ENCODE assay signal across 8 mouse cellular contexts in the genomic region with DNA sequence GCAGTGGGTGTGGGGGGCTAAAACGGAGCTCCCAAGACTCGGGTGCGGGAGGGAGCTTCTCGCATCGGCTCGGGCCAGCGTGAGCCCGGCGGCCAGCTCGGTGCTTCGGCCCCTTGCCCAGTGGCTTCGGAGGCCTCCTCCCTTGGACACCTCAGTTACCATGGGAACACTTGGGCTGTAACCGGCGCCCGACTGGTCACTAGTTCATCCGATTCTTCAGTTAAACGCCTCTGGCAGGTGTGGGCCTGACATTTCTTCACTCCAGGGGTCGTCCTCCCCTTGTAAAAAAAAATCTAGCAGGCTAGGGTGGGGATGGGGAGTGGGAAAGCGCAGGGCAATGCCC. TPM values are rescaled to one million over a fixed set of nuclear protein-coding genes. Genes with fewer than 3 reads are reported as not detected.
DNase-seq lines count a peak whose midpoint lies in the region; ATAC-seq and TF ChIP-seq lines count a peak whose summit lies in the region.

A gene (plus strand): TSS at position 163 of the 343 bp plus-strand sequence.

- no peak for TF ChIP-seq CTCF in MEL (IDR thresholded peaks at IDR 0.05 in 2 of 3, conservative IDR thresholded peaks at IDR 0.05 in 1 of 3; ENCODE audit: control insufficient read depth in 1 of 3, insufficient read depth in 1 of 3, low read depth in 2 of 3, low read length in 3 of 3, poor library complexity in 1 of 3, severe bottlenecking in 1 of 3)

- WGBS in heart, embryonic 12.5 days, result under 1% methylated on average over 19 of the region's 19 CpGs
- WGBS in forebrain, embryonic 14.5 days, result under 1% methylated on average over 19 of the region's 19 CpGs
- 1% methylated on average over 19 of the region's 19 CpGs for WGBS in neural tube, embryonic 13.5 days

- H3K27me3 ChIP-seq in heart, embryonic 12.5 days (replicated peaks), result no peaks in the 10 kb centered on the region
- H3K27me3 ChIP-seq in MEL (ENCODE audit: control insufficient read depth in 1 of 2, insufficient read depth in 2 of 2, low read length in 2 of 2), result no peaks in the 10 kb centered on the region
- no peaks in the 10 kb centered on the region for H3K27me3 ChIP-seq in forebrain, embryonic 14.5 days (replicated peaks; ENCODE audit: control insufficient read depth, insufficient read depth, low read length)
- no peaks in the 10 kb centered on the region for H3K27me3 ChIP-seq in neural tube, embryonic 13.5 days

- TF ChIP-seq EP300 in MEL (IDR thresholded peaks at IDR 0.05; ENCODE audit: low read depth in 1 of 2, low read length in 2 of 2), result no peak

- intact Hi-C loops in heart, postnatal 25 days (cut with DNase I), result loop anchor here (5.0 kb wide), 2 partner anchors 100 to 200 kb away; no protein-coding TSS in a partner anchor
- intact Hi-C loops in left cerebral cortex, postnatal 25 days (cut with DNase I), result loop anchor here (5.0 kb wide), 2 partner anchors 105 to 200 kb away; no protein-coding TSS in a partner anchor

- TF ChIP-seq RAD21 in MEL (IDR thresholded peaks at IDR 0.05; ENCODE audit: low read depth, low read length), result no peak

- H3K9ac ChIP-seq in heart, embryonic 12.5 days, result peak within 1 kb of the TSS; percentile 91
- peak within 1 kb of the TSS; percentile 82 for H3K9ac ChIP-seq in MEL (ENCODE audit: control insufficient read depth, low read depth, low read length, poor library complexity, severe bottlenecking)
- H3K9ac ChIP-seq in forebrain, embryonic 14.5 days (ENCODE audit: low read length), result peak within 1 kb of the TSS; percentile 80
- H3K9ac ChIP-seq in neural tube, embryonic 13.5 days, result peak within 1 kb of the TSS; percentile 90

- DNase-seq in heart, postnatal 25 days (ENCODE audit: low spot score), result no peak
- no peak for DNase-seq in MEL (ENCODE audit: low read depth, low spot score)
- no peak for DNase-seq in forebrain, embryonic 14.5 days (ENCODE audit: low spot score)
- no peak for DNase-seq in left cerebral cortex, postnatal 25 days (ENCODE audit: low spot score in 2 of 2)
- DNase-seq in gastrocnemius, postnatal 10 days, result no peak
- no peak for DNase-seq in cerebellum, postnatal 25 days

- ATAC-seq in heart, embryonic 12.5 days (ENCODE audit: insufficient number of reproducible peaks, low FRiP score), result peak; percentile 73
- ATAC-seq in forebrain, embryonic 14.5 days, result peak; percentile 71
- ATAC-seq in neural tube, embryonic 13.5 days (ENCODE audit: low read depth), result peak; percentile 85

- H3K27ac ChIP-seq in heart, embryonic 12.5 days (ENCODE audit: poor library complexity, severe bottlenecking), result 0 out of 2 replicates have a peak within 1 kb of the TSS, but pooled peaks have one; percentile 49
- H3K27ac ChIP-seq in MEL (ENCODE audit: control insufficient read depth, low read depth, low read length), result 0 out of 2 replicates have a peak within 1 kb of the TSS, but pooled peaks have one; percentile 13
- H3K27ac ChIP-seq in forebrain, embryonic 14.5 days (ENCODE audit: low read depth, low read length), result peak within 1 kb of the TSS; percentile 54; the same call in 1 of the 2 replicates
- peak within 1 kb of the TSS; percentile 68 for H3K27ac ChIP-seq in neural tube, embryonic 13.5 days (replicated peaks)

- H3K4me1 ChIP-seq in heart, embryonic 12.5 days (replicated peaks), result peaks cover 22% of the 10 kb centered on the region
- H3K4me1 ChIP-seq in MEL (ENCODE audit: control insufficient read depth in 1 of 2, insufficient read depth in 2 of 2, low read length in 2 of 2), result peaks cover 0 to 12% of the 10 kb centered on the region in 2 experiments; a peak in 1 of 4 replicates
- peaks cover 7% of the 10 kb centered on the region for H3K4me1 ChIP-seq in forebrain, embryonic 14.5 days (ENCODE audit: control insufficient read depth, insufficient read depth, low read length)
- peaks cover 33% of the 10 kb centered on the region for H3K4me1 ChIP-seq in neural tube, embryonic 13.5 days (replicated peaks)

- H3K9me3 ChIP-seq in heart, embryonic 12.5 days (replicated peaks), result no peaks in the 10 kb centered on the region
- no peaks in the 10 kb centered on the region for H3K9me3 ChIP-seq in MEL (replicated peaks; ENCODE audit: insufficient read depth, low read length)
- H3K9me3 ChIP-seq in forebrain, embryonic 14.5 days (replicated peaks; ENCODE audit: control insufficient read depth, low read length), result no peaks in the 10 kb centered on the region
- no peaks in the 10 kb centered on the region for H3K9me3 ChIP-seq in neural tube, embryonic 13.5 days

- H3K79me2 ChIP-seq in MEL (ENCODE audit: control insufficient read depth, insufficient read depth, low read length, poor library complexity), result peaks cover 2% of the 10 kb centered on the region; the same call in 1 of the 2 replicates

- peaks cover 7% of the 10 kb centered on the region; the same call in 1 of the 2 replicates for H3K36me3 ChIP-seq in heart, embryonic 12.5 days
- H3K36me3 ChIP-seq in MEL (ENCODE audit: control insufficient read depth in 1 of 2, insufficient read depth in 2 of 2, low read length in 2 of 2), result peaks cover 0 to 9% of the 10 kb centered on the region in 2 experiments; a peak in 2 of 4 replicates
- 0 out of 2 replicates have a peak, but pooled peaks cover 5% of the 10 kb centered on the region for H3K36me3 ChIP-seq in forebrain, embryonic 14.5 days (ENCODE audit: control insufficient read depth, insufficient read depth, low read length)
- peaks cover 5% of the 10 kb centered on the region; the same call in 1 of the 2 replicates for H3K36me3 ChIP-seq in neural tube, embryonic 13.5 days

- peak within 1 kb of the TSS; percentile 87 for H3K4me2 ChIP-seq in heart, embryonic 12.5 days
- peak within 1 kb of the TSS; percentile 61 for H3K4me2 ChIP-seq in forebrain, embryonic 14.5 days (ENCODE audit: low read length)
- peak within 1 kb of the TSS; percentile 75 for H3K4me2 ChIP-seq in neural tube, embryonic 13.5 days

- H3K4me3 ChIP-seq in heart, embryonic 12.5 days, result peak within 1 kb of the TSS; percentile 93
- H3K4me3 ChIP-seq in MEL (ENCODE audit: control insufficient read depth in 1 of 2, insufficient read depth in 1 of 2, low read depth in 2 of 2, low read length in 2 of 2), result peak within 1 kb of the TSS; percentile 37 to 86
- H3K4me3 ChIP-seq in forebrain, embryonic 14.5 days (ENCODE audit: low read depth, low read length), result peak within 1 kb of the TSS; percentile 76
- H3K4me3 ChIP-seq in neural tube, embryonic 13.5 days, result peak within 1 kb of the TSS; percentile 85

- TF ChIP-seq POLR2A in MEL (IDR thresholded peaks at IDR 0.05; ENCODE audit: control insufficient read depth in 1 of 2, insufficient read depth in 1 of 2, low read depth in 1 of 2, low read length in 2 of 2, poor library complexity in 1 of 2), result no peak

TF ChIP-seq in MEL, 35 proteins besides CTCF, POLR2A, EP300 and RAD21:
- no peak for TF ChIP-seq MYC (IDR thresholded peaks at IDR 0.05; ENCODE audit: low read depth, low read length)
- no peak for TF ChIP-seq RCOR1 (IDR thresholded peaks at IDR 0.05; ENCODE audit: low read depth, low read length)
- no peak for TF ChIP-seq UBTF (IDR thresholded peaks at IDR 0.05; ENCODE audit: borderline replicate concordance, insufficient read depth, low read depth, low read length)
- TF ChIP-seq CHD2 (IDR thresholded peaks at IDR 0.05; ENCODE audit: low read length), result no peak
- no peak for TF ChIP-seq MAX (IDR thresholded peaks at IDR 0.05; ENCODE audit: low read length)
- no peak for TF ChIP-seq TCF12 (IDR thresholded peaks at IDR 0.05; ENCODE audit: low read depth, low read length)
- no peak for TF ChIP-seq ELF1 (IDR thresholded peaks at IDR 0.05; ENCODE audit: low read depth, low read length)
- no peak for TF ChIP-seq GATA1 (IDR thresholded peaks at IDR 0.05; ENCODE audit: low read depth, low read length)
- no peak for TF ChIP-seq NRF1 (IDR thresholded peaks at IDR 0.05; ENCODE audit: insufficient read depth, low read depth, low read length, poor library complexity, severe bottlenecking)
- no peak for TF ChIP-seq HCFC1 (IDR thresholded peaks at IDR 0.05; ENCODE audit: low read depth, low read length)
- TF ChIP-seq JUND (IDR thresholded peaks at IDR 0.05; ENCODE audit: low read depth, low read length), result no peak
- no peak for TF ChIP-seq POLR2AphosphoS5 (IDR thresholded peaks at IDR 0.05; ENCODE audit: borderline replicate concordance, low read depth, low read length)
- TF ChIP-seq MXI1 (IDR thresholded peaks at IDR 0.05; ENCODE audit: low read depth, low read length), result no peak
- TF ChIP-seq GABPA (IDR thresholded peaks at IDR 0.05; ENCODE audit: low read depth, low read length), result no peak
- TF ChIP-seq TBP (IDR thresholded peaks at IDR 0.05; ENCODE audit: low read depth, low read length), result no peak

RNA-seq across cellular contexts. Expression of the gene that starts here (rescaled TPM):
- polyA plus RNA-seq in heart, embryonic 12.5 days (2016; fragmentation: Nextera tagmentation; extraction: Ambion mirVana), result 3.3 and 3.8 TPM in 2 replicates
- 1 to 10 TPM; 8.4 to 9.1 TPM for total RNA-seq in heart, postnatal 25 days (2021)
- 2.5 and 3.8 TPM in 2 replicates for total RNA-seq in MEL (2012; rRNA removed)
- polyA plus RNA-seq in MEL (2012; ENCODE audit: insufficient read depth in 1 of 2, insufficient read length in 2 of 2, low read depth in 1 of 2, low replicate concordance in 2 of 2, missing spikeins in 1 of 2), result 1 to 10 TPM in 1 of 2 experiments, not detected in 1; 4.9 TPM
- 3.0 and 4.3 TPM in 2 replicates for polyA plus RNA-seq in forebrain, embryonic 14.5 days (2014; fragmentation: Nextera tagmentation; extraction: Ambion mirVana)
- 10 to 100 TPM; 52.2 to 52.7 TPM for total RNA-seq in left cerebral cortex, postnatal 25 days (2021)
- polyA plus RNA-seq in neural tube, embryonic 13.5 days (2015; fragmentation: Nextera tagmentation; extraction: Ambion mirVana), result 4.5 and 5.8 TPM in 2 replicates
- total RNA-seq in gastrocnemius, postnatal 10 days (2021), result 10 to 100 TPM in 1 of 2 experiments, 1 to 10 TPM in 1; 9.1 to 11.0 TPM

Comparison
In these comparisons a context has a peak if more than half of its experiments do, and no peak if none do; other contexts are left out.
1. RNA of the gene that starts here (total RNA-seq): 52.2 to 52.7 TPM in left cerebral cortex, postnatal 25 days; 9.1 to 11.0 TPM in gastrocnemius, postnatal 10 days, 8.4 to 9.1 TPM in heart, postnatal 25 days and 2.5 to 3.8 TPM in MEL; every median in the first group is over 4 times any median in the second.
2. H3K27ac ChIP-seq: peak in every context shown above with its lines; median percentile 68 in neural tube, embryonic 13.5 days; 54 in forebrain, embryonic 14.5 days; 49 in heart, embryonic 12.5 days; 13 in MEL.
3. Peak in every context shown above with its lines, with median percentiles within 50 percentile points of each other: ATAC-seq, H3K4me2 ChIP-seq, H3K4me3 ChIP-seq and H3K9ac ChIP-seq.